Mouse (Mus musculus) liver, embryonic 14.5 days (tissue): ENCODE data around the gene Gm17428.

Experiments
- CTCF ChIP-seq: IDR thresholded peaks from 2 replicates; pipeline ENCODE4 v1.5.1; 2016; ENCODE audit warnings: antibody characterized with exemption, low read depth, control low read depth
- EP300 ChIP-seq: IDR thresholded peaks from 2 replicates; pipeline ENCODE4 v1.6.1; 2016; ENCODE audit warnings: antibody characterized with exemption, low read depth

DNA sequence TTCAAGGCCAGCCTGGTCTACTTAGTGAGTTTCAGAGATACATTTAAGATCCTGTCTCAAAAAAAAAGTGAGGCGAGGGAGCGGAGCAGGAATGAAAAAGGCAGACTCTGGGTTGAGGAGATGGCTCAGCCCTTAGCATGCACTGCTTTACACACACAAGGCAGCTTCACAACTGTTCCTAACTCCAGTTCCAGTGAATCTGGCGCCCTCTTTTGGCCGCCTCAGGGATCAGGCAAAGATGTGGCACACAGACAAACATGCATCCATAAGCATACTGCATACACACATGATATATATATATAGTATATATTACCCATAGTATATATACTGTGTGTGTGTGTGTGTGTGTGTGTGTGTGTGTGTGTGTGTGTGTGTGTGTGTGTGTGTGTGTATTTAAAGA, 34.4 kb downstream of the Gm17428 start:
- TF ChIP-seq CTCF = peak; percentile 54
- no peak for TF ChIP-seq EP300
